Mouse (Mus musculus) liver, adult 2 months (tissue): ENCODE results near the gene Golgb1. TPM values are rescaled to one million over a fixed set of nuclear protein-coding genes. Genes with fewer than 3 reads are reported as not detected.

Experiments used
- DNase-seq: peaks from one replicate; pipeline ENCODE4 v3.0.0-alpha.2; 2011; ENCODE audit warnings: low read depth, low spot score; ENCODE audit errors: extremely low read depth
- H3K27ac ChIP-seq: fragments of 200-500 bp; replicated peaks from 2 replicates; pipeline ENCODE4 v1.5.1; 2012; ENCODE audit warnings: low read depth, mild to moderate bottlenecking, control low read depth, inconsistent platforms, low read length; ENCODE audit not compliant: insufficient read depth
- H3K27me3 ChIP-seq: fragments of 200-500 bp; 2 replicates; pipeline ENCODE4 v1.6.1; 2012; ENCODE audit warnings: mild to moderate bottlenecking, moderate library complexity, low read length, inconsistent platforms; ENCODE audit not compliant: control insufficient read depth, insufficient read depth
- H3K36me3 ChIP-seq: fragments of 200-500 bp; 2 replicates; pipeline ENCODE4 v1.6.1; 2012; ENCODE audit warnings: low read length, inconsistent platforms; ENCODE audit not compliant: control insufficient read depth, insufficient read depth
- H3K4me1 ChIP-seq: fragments of 200-500 bp; 2 replicates; pipeline ENCODE4 v1.6.1; 2011; ENCODE audit warnings: low read length; ENCODE audit not compliant: control insufficient read depth, insufficient read depth
- H3K4me3 ChIP-seq: fragments of 200-500 bp; 2 replicates; pipeline ENCODE4 v1.5.1; 2011; ENCODE audit warnings: low read depth, mild to moderate bottlenecking, control low read depth, low read length, moderate library complexity; ENCODE audit not compliant: insufficient read depth
- H3K79me2 ChIP-seq: fragments of 200-500 bp; 2 replicates; pipeline ENCODE4 v1.6.1; 2012; ENCODE audit warnings: inconsistent platforms, mild to moderate bottlenecking, low read length, moderate library complexity; ENCODE audit not compliant: control insufficient read depth, insufficient read depth
- H3K9ac ChIP-seq: fragments of 200-500 bp; 2 replicates; pipeline ENCODE4 v1.6.1; 2012; ENCODE audit warnings: low read depth, mild to moderate bottlenecking, control low read depth, inconsistent platforms, low read length
- CTCF ChIP-seq: fragments of 200-500 bp; IDR thresholded peaks from 2 replicates; pipeline ENCODE4 v1.5.1; 2011; ENCODE audit warnings: low read depth, low read length, control low read depth
- POLR2A ChIP-seq: fragments of 200-500 bp; IDR thresholded peaks from 2 replicates; pipeline ENCODE4 v1.6.1; 2011; ENCODE audit warnings: low read length, control low read depth; ENCODE audit not compliant: insufficient read depth; ENCODE audit errors: extremely low read depth
- WGBS: fragments of 180-500 bp; shearing (Covaris S2); methylation state at CpG from one replicate; pipeline ENCODE4 v1.1.7; 2018; 5-methylcytosine and 5-hydroxymethylcytosine counted together
- polyA plus RNA-seq: library from polyadenylated mRNA; depleted of rRNA; stranded (reverse); fragments of >200 nt; gene quantifications from 2 replicates; pipeline ENCODE4 v1.2.3, GENCODE M21; 2012
- total RNA-seq: library from RNA; depleted of rRNA; stranded (reverse); fragments of >200 nt; gene quantifications from 2 replicates; pipeline ENCODE4 v1.2.3, GENCODE M21; 2014

Golgb1 gene
- total and polyA plus RNA-seq, 2 experiments: 30.1 to 34.1 TPM

GRCm38 (mm10) chr16:36851202-36851601, 23.7 kb upstream of the Golgb1 start:
- 96% methylated on average over 3 of the region's 3 CpGs for WGBS
- Histone ChIP-seq H3K36me3 (peaks cover 4% of the 10 kb centered on the region; the same call in 1 of the 2 replicates), H3K79me2 (no peaks in the 10 kb centered on the region), H3K4me3 (no peak overlapping the region), H3K9ac (no peak overlapping the region), H3K27ac (no peak overlapping the region), H3K27me3 (no peaks in the 10 kb centered on the region), H3K4me1 (no peaks in the 10 kb centered on the region)
- no peak for DNase-seq
- TF ChIP-seq POLR2A (no peak), CTCF (no peak)

- WGBS: 89% methylated on average over 3 of the region's 3 CpGs
- DNase-seq: no peak
Measured at GRCm38 (mm10) chr16:36863585-36863984, 11.4 kb upstream of the Golgb1 start.

DNA sequence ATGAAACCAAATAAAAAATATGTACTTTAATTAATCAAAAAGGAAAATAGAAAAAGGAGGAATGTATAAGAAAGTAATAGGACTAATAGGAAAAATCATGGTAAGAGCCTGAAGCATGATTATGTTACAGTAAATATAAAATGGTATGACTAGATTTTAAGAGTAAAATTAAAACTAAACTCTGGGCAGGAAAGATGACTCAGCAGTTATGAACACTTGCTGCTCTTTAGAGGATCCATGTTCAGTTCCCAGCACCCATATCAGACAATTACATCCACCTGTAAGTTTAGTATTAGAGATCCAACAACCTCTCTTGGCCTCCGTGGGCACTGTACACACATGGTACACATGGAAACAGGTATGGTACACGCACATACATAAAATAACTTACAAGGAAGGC, 5.5 kb upstream of the Golgb1 start:
- H3K9ac ChIP-seq: no peak overlapping the region
- H3K4me3 ChIP-seq: no peak overlapping the region
- no peaks in the 10 kb centered on the region for H3K27me3 ChIP-seq
- H3K27ac ChIP-seq: no peak overlapping the region
- H3K36me3 ChIP-seq: peaks cover 5% of the 10 kb centered on the region
- peaks cover 6% of the 10 kb centered on the region for H3K4me1 ChIP-seq
- H3K79me2 ChIP-seq: peaks cover 5% of the 10 kb centered on the region; the same call in 1 of the 2 replicates
- TF ChIP-seq CTCF (no peak), POLR2A (no peak)
- 99% methylated on average over 2 of the region's 2 CpGs for WGBS
- DNase-seq: no peak

More at GRCm38 (mm10) chr16:36863585-36863984, 11.4 kb upstream of the Golgb1 start:
- TF ChIP-seq CTCF: no peak
- no peak for TF ChIP-seq POLR2A
- H3K79me2 ChIP-seq: no peaks in the 10 kb centered on the region
- H3K9ac ChIP-seq: no peak overlapping the region
- no peaks in the 10 kb centered on the region for H3K27me3 ChIP-seq
- no peak overlapping the region for H3K4me3 ChIP-seq
- no peaks in the 10 kb centered on the region for H3K4me1 ChIP-seq
- H3K36me3 ChIP-seq: peaks cover 6% of the 10 kb centered on the region
- no peak overlapping the region for H3K27ac ChIP-seq

GRCm38 (mm10) chr16:36875276-36875851, 424 bp downstream of the Golgb1 start:
- Histone ChIP-seq H3K79me2 (peaks cover 15% of the 10 kb centered on the region; the same call in 1 of the 2 replicates), H3K27ac (peak overlapping the region; percentile 81), H3K27me3 (no peaks in the 10 kb centered on the region), H3K4me1 (peaks cover 10% of the 10 kb centered on the region), H3K36me3 (peaks cover 3% of the 10 kb centered on the region; the same call in 1 of the 2 replicates), H3K4me3 (peak overlapping the region; percentile 82), H3K9ac (peak overlapping the region; percentile 90)
- no peak for TF ChIP-seq POLR2A
- under 1% methylated on average over 42 of the region's 48 CpGs for WGBS
- DNase-seq: peak; percentile 56

- H3K4me1 ChIP-seq: peaks cover 10% of the 10 kb centered on the region
- H3K4me3 ChIP-seq: no peak overlapping the region
- H3K36me3 ChIP-seq: peaks cover under 1% of the 10 kb centered on the region; the same call in 1 of the 2 replicates
- no peaks in the 10 kb centered on the region for H3K27me3 ChIP-seq
- TF ChIP-seq POLR2A (no peak), CTCF (no peak)
- peaks cover 20% of the 10 kb centered on the region; the same call in 1 of the 2 replicates for H3K79me2 ChIP-seq
- no peak for DNase-seq
- H3K27ac ChIP-seq: no peak overlapping the region
- H3K9ac ChIP-seq: no peak overlapping the region
- WGBS: 81% methylated on average over 5 of the region's 5 CpGs
Measured at GRCm38 (mm10) chr16:36877316-36877715, 2.4 kb downstream of the Golgb1 start.

DNA sequence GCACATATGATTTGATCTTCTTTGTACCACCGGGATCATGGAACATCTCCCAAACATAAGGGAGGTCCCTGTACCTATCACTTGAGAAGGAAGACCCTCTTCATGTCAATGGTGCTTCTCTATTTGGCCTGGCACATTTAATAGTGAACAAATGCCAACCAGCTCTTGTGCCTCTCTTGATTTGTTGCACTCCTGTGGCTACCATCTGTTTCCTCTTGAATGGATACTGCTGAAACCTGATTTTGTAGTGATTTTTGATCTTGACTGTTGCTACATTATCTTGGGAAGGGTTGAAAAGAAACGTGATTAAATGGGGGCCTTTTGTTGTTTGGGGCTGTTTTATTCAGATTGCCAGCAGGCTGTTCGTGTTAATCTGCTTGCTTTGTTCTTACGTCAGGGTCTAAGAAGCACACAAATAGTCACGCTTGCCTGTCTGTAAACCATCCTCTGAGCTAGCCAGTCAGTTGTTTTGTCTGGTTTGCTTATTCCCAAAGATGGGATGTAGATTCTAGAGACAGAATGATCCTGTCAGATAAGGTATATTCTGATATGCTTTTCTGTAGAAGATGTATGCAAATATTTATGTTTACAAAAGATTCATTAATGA, 7.9 kb downstream of the Golgb1 start:
- Histone ChIP-seq H3K79me2 (peaks cover 10% of the 10 kb centered on the region; the same call in 1 of the 2 replicates), H3K36me3 (peaks cover 21% of the 10 kb centered on the region; the same call in 1 of the 2 replicates), H3K4me1 (no peaks in the 10 kb centered on the region), H3K4me3 (no peak overlapping the region), H3K27me3 (no peaks in the 10 kb centered on the region), H3K27ac (no peak overlapping the region), H3K9ac (no peak overlapping the region)
- no peak for DNase-seq
- 81% methylated on average over 5 of the region's 5 CpGs for WGBS
- no peak for TF ChIP-seq POLR2A
- TF ChIP-seq CTCF: no peak
